Mouse (Mus musculus): ENCODE measurements around the gene Ppy. TPM values are rescaled to one million over a fixed set of nuclear protein-coding genes. Genes with fewer than 3 reads are reported as not detected.

The Ppy gene
- polyA plus RNA-seq, 1 experiment: 0.29 TPM

GRCm38 (mm10) chr11:102111576-102111975 lies 10.5 kb upstream of the Ppy start:
- Histone ChIP-seq H3K4me1 (ENCODE audit: control insufficient read depth, insufficient read depth, insufficient read length) (no peaks in the 10 kb centered on the region), H3K36me3 (ENCODE audit: control insufficient read depth, insufficient read depth, low read length) (no peaks in the 10 kb centered on the region), H3K27me3 (ENCODE audit: control insufficient read depth, insufficient read depth, low read length) (peaks cover 3% of the 10 kb centered on the region), H3K27ac (ENCODE audit: insufficient read depth, low read length) (no peak overlapping the region), H3K4me3 (ENCODE audit: extremely low read depth, insufficient read depth, insufficient read length) (no peak overlapping the region)
- 87% methylated on average over 5 of the region's 5 CpGs for WGBS
- TF ChIP-seq CTCF (IDR thresholded peaks at IDR 0.05; ENCODE audit: extremely low read depth, insufficient read depth, insufficient read length, insufficient replicate concordance) (no peak), POLR2A (IDR thresholded peaks at IDR 0.05; ENCODE audit: low read depth, low read length) (no peak)
- DNase-seq (ENCODE audit: low read depth in 1 of 2, low spot score in 2 of 2): no peak

- Histone ChIP-seq H3K36me3 (ENCODE audit: control insufficient read depth, insufficient read depth, low read length) (no peaks in the 10 kb centered on the region), H3K27ac (ENCODE audit: insufficient read depth, low read length) (no peak within 1 kb of the TSS), H3K4me1 (ENCODE audit: control insufficient read depth, insufficient read depth, insufficient read length) (no peaks in the 10 kb centered on the region), H3K4me3 (ENCODE audit: extremely low read depth, insufficient read depth, insufficient read length) (no peak within 1 kb of the TSS), H3K27me3 (ENCODE audit: control insufficient read depth, insufficient read depth, low read length) (peaks cover 3% of the 10 kb centered on the region)
- DNase-seq (ENCODE audit: low read depth in 1 of 2, low spot score in 2 of 2): no peak
- no peak for TF ChIP-seq CTCF (IDR thresholded peaks at IDR 0.05; ENCODE audit: extremely low read depth, insufficient read depth, insufficient read length, insufficient replicate concordance)
- no peak for TF ChIP-seq POLR2A (IDR thresholded peaks at IDR 0.05; ENCODE audit: low read depth, low read length)
- 17% methylated on average over 9 of the region's 9 CpGs for WGBS
These were observed 6.6 kb upstream of the Ppy start, which contains the start of gene Pyy for GRCm38 (mm10) chr11:102107732-102108131. Gene Pyy (minus strand): TSS chr11:102107832.

- 7% methylated on average over 21 of the region's 21 CpGs for WGBS
- H3K27me3 ChIP-seq (ENCODE audit: control insufficient read depth, insufficient read depth, low read length): peaks cover 3% of the 10 kb centered on the region
These were observed 5.8 kb upstream of the Ppy start for GRCm38 (mm10) chr11:102106911-102107310.

GRCm38 (mm10) chr11:102102485-102103258 lies 1.6 kb upstream of the Ppy start:
- peak in 1 of 2 experiments; percentile 22 for DNase-seq (ENCODE audit: low read depth in 1 of 2, low spot score in 2 of 2)
- peaks cover 3% of the 10 kb centered on the region for H3K27me3 ChIP-seq (ENCODE audit: control insufficient read depth, insufficient read depth, low read length)
- TF ChIP-seq CTCF (IDR thresholded peaks at IDR 0.05; ENCODE audit: extremely low read depth, insufficient read depth, insufficient read length, insufficient replicate concordance) (peak; percentile 78), POLR2A (IDR thresholded peaks at IDR 0.05; ENCODE audit: low read depth, low read length) (no peak)
- no peak overlapping the region for H3K27ac ChIP-seq (ENCODE audit: insufficient read depth, low read length)
- H3K36me3 ChIP-seq (ENCODE audit: control insufficient read depth, insufficient read depth, low read length): no peaks in the 10 kb centered on the region
- no peak overlapping the region for H3K4me3 ChIP-seq (ENCODE audit: extremely low read depth, insufficient read depth, insufficient read length)
- H3K4me1 ChIP-seq (ENCODE audit: control insufficient read depth, insufficient read depth, insufficient read length): no peaks in the 10 kb centered on the region
- WGBS: 11% methylated on average over 17 of the region's 17 CpGs

More at GRCm38 (mm10) chr11:102106911-102107310, 5.8 kb upstream of the Ppy start:
- DNase-seq (ENCODE audit: low read depth in 1 of 2, low spot score in 2 of 2): no peak
- Histone ChIP-seq H3K36me3 (ENCODE audit: control insufficient read depth, insufficient read depth, low read length) (no peaks in the 10 kb centered on the region), H3K4me3 (ENCODE audit: extremely low read depth, insufficient read depth, insufficient read length) (no peak overlapping the region), H3K27ac (ENCODE audit: insufficient read depth, low read length) (no peak overlapping the region), H3K4me1 (ENCODE audit: control insufficient read depth, insufficient read depth, insufficient read length) (no peaks in the 10 kb centered on the region)
- TF ChIP-seq CTCF (IDR thresholded peaks at IDR 0.05; ENCODE audit: extremely low read depth, insufficient read depth, insufficient read length, insufficient replicate concordance): no peak
- TF ChIP-seq POLR2A (IDR thresholded peaks at IDR 0.05; ENCODE audit: low read depth, low read length): no peak

GRCm38 (mm10) chr11:102096887-102097391 lies 4.2 kb downstream of the Ppy start:
- 5% methylated on average over 17 of the region's 18 CpGs for WGBS
- no peak overlapping the region for H3K27ac ChIP-seq (ENCODE audit: insufficient read depth, low read length)
- H3K27me3 ChIP-seq (ENCODE audit: control insufficient read depth, insufficient read depth, low read length): no peaks in the 10 kb centered on the region
- no peak for DNase-seq (ENCODE audit: low read depth in 1 of 2, low spot score in 2 of 2)
- H3K4me1 ChIP-seq (ENCODE audit: control insufficient read depth, insufficient read depth, insufficient read length): peaks cover 4% of the 10 kb centered on the region
- no peak overlapping the region for H3K4me3 ChIP-seq (ENCODE audit: extremely low read depth, insufficient read depth, insufficient read length)
- no peaks in the 10 kb centered on the region for H3K36me3 ChIP-seq (ENCODE audit: control insufficient read depth, insufficient read depth, low read length)
- TF ChIP-seq CTCF (IDR thresholded peaks at IDR 0.05; ENCODE audit: extremely low read depth, insufficient read depth, insufficient read length, insufficient replicate concordance) (no peak), POLR2A (IDR thresholded peaks at IDR 0.05; ENCODE audit: low read depth, low read length) (no peak)

GRCm38 (mm10) chr11:102096446-102096845 lies 4.7 kb downstream of the Ppy start:
- no peak overlapping the region for H3K4me3 ChIP-seq (ENCODE audit: extremely low read depth, insufficient read depth, insufficient read length)
- DNase-seq (ENCODE audit: low read depth in 1 of 2, low spot score in 2 of 2): no peak
- H3K27ac ChIP-seq (ENCODE audit: insufficient read depth, low read length): no peak overlapping the region
- 61% methylated on average over 5 of the region's 5 CpGs for WGBS
- H3K27me3 ChIP-seq (ENCODE audit: control insufficient read depth, insufficient read depth, low read length): no peaks in the 10 kb centered on the region
- TF ChIP-seq POLR2A (IDR thresholded peaks at IDR 0.05; ENCODE audit: low read depth, low read length) (no peak), CTCF (IDR thresholded peaks at IDR 0.05; ENCODE audit: extremely low read depth, insufficient read depth, insufficient read length, insufficient replicate concordance) (no peak)
- H3K36me3 ChIP-seq (ENCODE audit: control insufficient read depth, insufficient read depth, low read length): no peaks in the 10 kb centered on the region
- H3K4me1 ChIP-seq (ENCODE audit: control insufficient read depth, insufficient read depth, insufficient read length): peaks cover 4% of the 10 kb centered on the region

GRCm38 (mm10) chr11:102095676-102096075 lies 5.4 kb downstream of the Ppy start:
- H3K36me3 ChIP-seq (ENCODE audit: control insufficient read depth, insufficient read depth, low read length): no peaks in the 10 kb centered on the region
- TF ChIP-seq POLR2A (IDR thresholded peaks at IDR 0.05; ENCODE audit: low read depth, low read length): no peak
- no peak for TF ChIP-seq CTCF (IDR thresholded peaks at IDR 0.05; ENCODE audit: extremely low read depth, insufficient read depth, insufficient read length, insufficient replicate concordance)
- no peaks in the 10 kb centered on the region for H3K27me3 ChIP-seq (ENCODE audit: control insufficient read depth, insufficient read depth, low read length)
- 95% methylated on average over 3 of the region's 3 CpGs for WGBS
- no peak overlapping the region for H3K4me3 ChIP-seq (ENCODE audit: extremely low read depth, insufficient read depth, insufficient read length)
- H3K4me1 ChIP-seq (ENCODE audit: control insufficient read depth, insufficient read depth, insufficient read length): peaks cover 4% of the 10 kb centered on the region
- no peak for DNase-seq (ENCODE audit: low read depth in 1 of 2, low spot score in 2 of 2)
- no peak overlapping the region for H3K27ac ChIP-seq (ENCODE audit: insufficient read depth, low read length)

Measured in spleen, adult 2 months (tissue).